Mouse (Mus musculus) granulocyte monocyte progenitor cell, adult 5-6 weeks (primary cell): ENCODE measurements at regions not wholly inside any gene's neighbourhood (a gene's known extent, or its start where the extent isn't known, plus 50 kb on each side); places are given as distances from the start of the nearest gene placed in this dataset.

Source experiments
- ATAC-seq: replicated peaks from 2 replicates; pipeline ENCODE4 v1.8.0; 2016; ENCODE audit warnings: mild to moderate bottlenecking, moderate TSS enrichment, inconsistent platforms; ENCODE audit not compliant: poor library complexity, severe bottlenecking

- no peak for ATAC-seq
These were observed 103.3 kb downstream of the Prox1 start for GRCm38 (mm10) chr1:190067181-190067580.

- ATAC-seq = no peak
These were observed 104.1 kb downstream of the Prox1 start for GRCm38 (mm10) chr1:190066426-190066825.

GRCm38 (mm10) chr1:190061560-190062295 lies 108.8 kb downstream of the Prox1 start:
- ATAC-seq = no peak

- no peak for ATAC-seq
These were observed 111.5 kb downstream of the Prox1 start for GRCm38 (mm10) chr1:190059025-190059424.

GRCm38 (mm10) chr1:190056931-190057330 lies 113.6 kb downstream of the Prox1 start:
- no peak for ATAC-seq

- ATAC-seq = no peak
These were observed 118.6 kb downstream of the Prox1 start for GRCm38 (mm10) chr1:190051903-190052302.

GRCm38 (mm10) chr1:190048521-190049170 lies 121.9 kb downstream of the Prox1 start:
- ATAC-seq = no peak

- no peak for ATAC-seq
These were observed 123.3 kb downstream of the Prox1 start for GRCm38 (mm10) chr1:190047201-190047600.

GRCm38 (mm10) chr1:190045797-190046196 lies 123.6 kb upstream of the Smyd2 start:
- no peak for ATAC-seq

- ATAC-seq = no peak
These were observed 121.9 kb upstream of the Smyd2 start for GRCm38 (mm10) chr1:190044036-190044435.

GRCm38 (mm10) chr1:190043156-190043555 lies 121.0 kb upstream of the Smyd2 start:
- no peak for ATAC-seq

- ATAC-seq = no peak
These were observed 120.0 kb upstream of the Smyd2 start for GRCm38 (mm10) chr1:190042197-190042596.

- no peak; the same call in 1 of the 2 replicates for ATAC-seq
These were observed 119.0 kb upstream of the Smyd2 start for GRCm38 (mm10) chr1:190041096-190041706.

- ATAC-seq = no peak
These were observed 115.9 kb upstream of the Smyd2 start for GRCm38 (mm10) chr1:190038046-190038445.

- no peak for ATAC-seq
These were observed 114.6 kb upstream of the Smyd2 start for GRCm38 (mm10) chr1:190036726-190037125.

GRCm38 (mm10) chr1:190035935-190036334 lies 113.8 kb upstream of the Smyd2 start:
- no peak for ATAC-seq

GRCm38 (mm10) chr1:190034091-190034490 lies 111.9 kb upstream of the Smyd2 start:
- no peak for ATAC-seq

- ATAC-seq = no peak
These were observed 105.4 kb upstream of the Smyd2 start for GRCm38 (mm10) chr1:190027536-190027935.

- no peak for ATAC-seq
These were observed 87.3 kb upstream of the Smyd2 start for GRCm38 (mm10) chr1:190009466-190009865.

GRCm38 (mm10) chr1:190007271-190007670 lies 85.1 kb upstream of the Smyd2 start:
- ATAC-seq = no peak

GRCm38 (mm10) chr1:190001084-190001483 lies 78.9 kb upstream of the Smyd2 start:
- ATAC-seq = no peak

- no peak for ATAC-seq
These were observed 71.5 kb upstream of the Smyd2 start for GRCm38 (mm10) chr1:189993706-189994105.
